Mouse (Mus musculus) heart, embryonic 13.5 days (tissue): ENCODE data around the gene Gpr1. TPM values are rescaled to one million over a fixed set of nuclear protein-coding genes. Genes with fewer than 3 reads are reported as not detected.
A peak's percentile ranks its signal among the peaks of the same experiment; 100 is the strongest.
"Not testable (repeated sequence)": the region's sequence is repeated elsewhere in the genome, so short reads cannot be mapped to it uniquely, and the experiment has no call there.

ENCODE experiments used
- ATAC-seq: fragments of 200-750 bp; cut with Nextera tagmentation; 2 replicates; pipeline ENCODE4 v1.8.0; 2017; ENCODE audit warnings: moderate TSS enrichment; ENCODE audit not compliant: insufficient number of reproducible peaks, low FRiP score, low TSS enrichment; ENCODE audit errors: extremely low read depth
- H3K27ac ChIP-seq: fragments of 300-500 bp; sonication (generic); replicated peaks from 2 replicates; pipeline ENCODE4 v1.5.1; 2015; ENCODE audit warnings: moderate library complexity, mild to moderate bottlenecking, inconsistent platforms
- H3K27me3 ChIP-seq: fragments of 300-500 bp; sonication (generic); replicated peaks from 2 replicates; pipeline ENCODE4 v1.6.1; 2015; ENCODE audit warnings: mild to moderate bottlenecking, inconsistent platforms
- H3K36me3 ChIP-seq: fragments of 300-500 bp; sonication (generic); 2 replicates; pipeline ENCODE4 v1.6.1; 2015; ENCODE audit warnings: mild to moderate bottlenecking, inconsistent platforms
- H3K4me1 ChIP-seq: fragments of 300-500 bp; sonication (generic); 2 replicates; pipeline ENCODE4 v1.6.1; 2015; ENCODE audit warnings: inconsistent platforms
- H3K4me2 ChIP-seq: fragments of 300-500 bp; sonication (generic); 2 replicates; pipeline ENCODE4 v1.6.1; 2015; ENCODE audit warnings: inconsistent platforms, mild to moderate bottlenecking, moderate library complexity
- H3K4me3 ChIP-seq: fragments of 300-500 bp; sonication (generic); 2 replicates; pipeline ENCODE4 v1.5.1; 2015; ENCODE audit warnings: moderate library complexity, mild to moderate bottlenecking, inconsistent platforms
- H3K9ac ChIP-seq: fragments of 300-500 bp; sonication (generic); 2 replicates; pipeline ENCODE4 v1.6.1; 2015; ENCODE audit warnings: inconsistent platforms, mild to moderate bottlenecking, moderate library complexity
- H3K9me3 ChIP-seq: fragments of 300-500 bp; sonication (generic); 2 replicates; pipeline ENCODE4 v1.6.1; 2016; ENCODE audit warnings: inconsistent platforms
- WGBS: fragments of 180-500 bp; shearing (Covaris S2); methylation state at CpG from one replicate; pipeline ENCODE4 v1.1.7; 2015; ENCODE audit warnings: mixed read lengths; 5-methylcytosine and 5-hydroxymethylcytosine counted together
- polyA plus RNA-seq: library from polyadenylated mRNA; unstranded; fragments of >200 nt; fragmentation: Nextera tagmentation; extraction: Ambion mirVana; gene quantifications from 2 replicates; pipeline ENCODE4 v1.2.1, GENCODE M21; 2015

Gpr1 gene
- polyA plus RNA-seq, 1 experiment from 2014 or later, result 0.27 TPM

DNA sequence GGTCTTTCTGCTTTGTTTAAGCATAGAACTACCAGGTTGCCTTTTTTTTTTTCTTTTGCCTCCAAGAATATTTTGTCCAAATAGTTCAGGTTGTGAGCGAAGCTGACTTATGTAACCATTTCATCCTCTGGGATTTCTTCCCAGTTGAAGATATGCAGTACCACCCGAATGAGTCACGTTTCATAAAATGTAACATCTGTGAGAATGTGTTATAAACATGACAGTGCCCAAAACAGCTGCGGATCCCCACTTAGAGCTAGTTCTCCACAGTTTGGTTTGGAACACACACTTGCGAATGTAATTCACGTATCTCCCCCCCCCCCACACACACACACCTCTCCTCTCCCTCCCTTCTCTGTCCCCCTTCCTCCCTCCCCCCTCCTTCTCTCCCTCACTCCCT lies 15.0 kb downstream of the Gpr1 start:
- Histone ChIP-seq H3K4me3 (no peak overlapping the region), H3K9ac (no peak overlapping the region), H3K36me3 (no peaks in the 10 kb centered on the region), H3K4me2 (no peak overlapping the region), H3K27ac (no peak overlapping the region), H3K4me1 (peaks cover 10% of the 10 kb centered on the region), H3K9me3 (peaks cover 6% of the 10 kb centered on the region; the same call in 1 of the 2 replicates), H3K27me3 (no peaks in the 10 kb centered on the region)
- ATAC-seq, result no peak
- 84% methylated on average over 6 of the region's 6 CpGs for WGBS

DNA sequence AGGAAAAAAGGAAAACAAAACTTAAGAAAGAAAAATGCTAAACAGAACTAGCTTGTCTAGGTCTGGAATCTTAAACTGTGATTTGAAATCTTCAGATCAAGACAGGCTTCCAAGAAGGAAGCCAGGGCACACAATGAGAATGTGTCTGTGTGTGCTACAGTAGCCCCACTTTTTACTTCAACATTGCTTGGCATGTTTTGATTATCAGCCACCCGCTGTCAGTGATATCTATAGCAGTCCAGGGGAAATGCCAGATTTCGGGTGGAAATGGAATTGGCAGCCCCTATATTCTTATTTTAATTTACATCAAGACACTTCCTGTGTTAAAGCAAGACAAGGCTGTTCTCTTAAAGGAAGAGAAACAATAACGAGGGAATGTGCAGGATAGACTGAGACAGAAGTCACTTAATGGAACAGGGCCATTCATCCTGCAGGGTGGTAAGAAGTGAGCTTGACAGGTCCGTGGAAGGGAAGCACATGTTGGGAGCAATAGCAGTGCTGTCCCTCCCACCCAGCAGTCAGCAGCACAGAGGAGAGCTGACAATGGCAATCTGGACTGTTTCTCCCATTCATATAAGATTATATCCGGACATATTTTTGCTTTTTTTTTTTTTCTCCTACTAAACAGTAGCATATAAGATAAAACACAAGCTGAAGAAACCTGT lies 18.4 kb downstream of the Gpr1 start:
- Histone ChIP-seq H3K4me1 (peaks cover 24% of the 10 kb centered on the region), H3K9ac (no peak overlapping the region)
- no peak for ATAC-seq

DNA sequence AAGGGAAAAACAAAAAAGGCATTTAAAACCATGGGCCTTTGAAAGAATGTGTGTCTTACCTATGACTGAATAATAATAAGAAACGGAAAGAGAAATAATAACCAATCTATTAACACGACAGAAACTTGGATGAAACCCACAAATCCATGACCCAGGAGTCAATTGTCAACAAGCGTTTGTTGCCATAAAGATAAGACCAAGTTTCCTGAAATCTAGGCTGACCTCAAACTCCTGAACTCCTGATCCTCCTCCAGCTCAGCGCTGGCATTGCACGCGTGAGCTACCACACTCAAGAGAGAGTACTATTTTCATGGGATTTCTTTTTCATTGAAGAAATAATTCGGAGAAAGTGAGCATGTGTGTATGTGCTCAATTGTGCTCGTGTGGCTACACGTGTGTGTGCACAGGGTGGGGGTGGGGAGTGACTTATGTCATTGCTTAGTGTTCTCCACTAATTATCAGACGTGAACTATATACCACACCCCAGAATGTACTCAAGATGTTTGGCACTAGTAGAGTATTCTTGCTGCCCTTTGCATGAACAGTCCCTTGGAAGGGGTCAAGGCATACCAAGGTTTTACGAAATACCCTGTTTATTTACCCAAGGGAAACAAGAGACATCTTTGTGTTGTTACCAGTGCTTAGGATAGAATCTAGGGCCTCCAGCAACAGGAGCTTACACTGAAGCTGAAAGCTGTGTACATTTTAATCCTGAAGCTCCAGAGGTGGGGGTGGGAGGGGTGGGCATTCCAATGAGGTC lies 21.9 kb downstream of the Gpr1 start:
- ATAC-seq, result no peak
- no peak overlapping the region for H3K9ac ChIP-seq
- no peaks in the 10 kb centered on the region for H3K36me3 ChIP-seq
- peaks cover 31% of the 10 kb centered on the region for H3K4me1 ChIP-seq
- H3K27ac ChIP-seq, result 0 out of 2 replicates have a peak overlapping the region, but pooled peaks have one; percentile 15
- H3K9me3 ChIP-seq, result no peaks in the 10 kb centered on the region
- no peak overlapping the region for H3K4me2 ChIP-seq
- no peaks in the 10 kb centered on the region for H3K27me3 ChIP-seq
- WGBS, result 68% methylated on average over 11 of the region's 11 CpGs
- H3K4me3 ChIP-seq, result no peak overlapping the region

More for the DNA sequence above, 18.4 kb downstream of the Gpr1 start:
- H3K36me3 ChIP-seq, result no peaks in the 10 kb centered on the region
- no peak overlapping the region for H3K4me3 ChIP-seq
- H3K27me3 ChIP-seq, result no peaks in the 10 kb centered on the region
- peaks cover 6% of the 10 kb centered on the region; the same call in 1 of the 2 replicates for H3K9me3 ChIP-seq
- H3K4me2 ChIP-seq, result no peak overlapping the region; the same call in 1 of the 2 replicates
- H3K27ac ChIP-seq, result no peak overlapping the region
- WGBS, result 39% methylated on average over 5 of the region's 5 CpGs

DNA sequence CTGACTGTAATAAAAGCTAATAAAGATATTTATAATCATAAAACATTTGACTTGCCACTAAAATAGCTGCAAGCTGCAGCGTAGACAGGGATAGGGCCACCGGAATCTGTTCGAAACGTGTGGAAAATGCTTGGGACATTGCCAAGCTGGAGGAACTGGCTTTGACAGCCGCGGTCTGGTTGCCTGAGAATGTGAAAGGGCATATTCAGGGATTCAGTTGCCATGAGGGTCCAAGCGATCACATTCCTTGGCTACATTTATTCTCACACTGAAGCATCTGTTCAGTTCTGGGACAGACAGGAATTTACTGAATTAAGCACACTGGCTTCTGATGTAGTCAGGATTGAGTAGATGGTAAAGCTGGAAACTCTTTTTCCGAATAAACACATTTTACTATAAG lies 23.5 kb downstream of the Gpr1 start:
- no peaks in the 10 kb centered on the region for H3K36me3 ChIP-seq
- H3K27me3 ChIP-seq, result no peaks in the 10 kb centered on the region
- H3K4me1 ChIP-seq, result peaks cover 28% of the 10 kb centered on the region
- no peak overlapping the region for H3K4me3 ChIP-seq
- ATAC-seq, result no peak
- 0 out of 2 replicates have a peak overlapping the region, but pooled peaks have one; percentile 50 for H3K9ac ChIP-seq
- no peaks in the 10 kb centered on the region for H3K9me3 ChIP-seq
- H3K4me2 ChIP-seq, result peak overlapping the region; percentile 34
- peak overlapping the region; percentile 25 for H3K27ac ChIP-seq
- 33% methylated on average over 8 of the region's 8 CpGs for WGBS

DNA sequence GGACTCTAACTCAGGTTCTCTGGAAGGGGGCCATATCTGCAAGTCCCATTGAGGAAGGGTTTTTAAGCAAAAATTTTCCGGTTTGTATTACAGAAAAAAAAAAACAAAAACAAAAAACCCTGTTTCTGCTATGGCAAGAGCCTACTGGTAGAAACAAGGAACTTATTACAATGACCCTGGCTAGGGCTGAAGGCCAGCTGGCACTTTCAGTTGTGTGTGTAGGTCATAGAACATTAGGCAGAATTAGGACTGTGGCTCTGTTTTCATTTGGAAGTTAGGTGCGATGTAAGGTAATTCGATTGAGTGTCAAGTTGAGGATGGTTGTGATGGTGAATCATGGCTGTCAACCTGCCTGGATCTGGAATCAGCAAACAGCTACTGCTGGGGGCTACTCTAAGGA lies 25.8 kb downstream of the Gpr1 start:
- Histone ChIP-seq H3K36me3 (no peaks in the 10 kb centered on the region), H3K4me2 (no peak overlapping the region), H3K27me3 (no peaks in the 10 kb centered on the region), H3K9me3 (no peaks in the 10 kb centered on the region), H3K4me1 (peaks cover 25% of the 10 kb centered on the region), H3K27ac (no peak overlapping the region), H3K4me3 (no peak overlapping the region), H3K9ac (no peak overlapping the region)
- WGBS, result 80% methylated on average over 3 of the region's 3 CpGs
- ATAC-seq, result no peak

DNA sequence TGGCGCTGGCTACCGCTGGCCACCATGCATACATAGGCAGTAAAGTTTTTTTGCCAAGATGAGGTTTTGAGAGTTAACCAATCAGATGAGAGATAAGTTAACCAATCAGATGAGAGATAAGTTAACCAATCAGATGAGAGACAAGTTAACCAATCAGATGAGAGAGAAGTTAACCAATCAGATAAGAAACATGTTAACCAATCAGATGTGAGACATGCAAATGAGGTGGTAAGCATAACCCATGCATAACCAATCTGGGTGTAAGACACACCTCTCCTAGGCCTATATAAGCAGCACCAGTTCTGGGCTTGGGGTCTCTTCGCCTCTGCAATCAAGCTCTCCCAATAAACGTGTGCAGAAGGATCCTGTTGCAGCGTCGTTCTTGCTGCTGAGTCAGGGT lies 28.9 kb downstream of the Gpr1 start:
- not testable (repeated sequence) for ATAC-seq, H3K9ac ChIP-seq, H3K27me3 ChIP-seq, H3K4me3 ChIP-seq, H3K36me3 ChIP-seq, H3K27ac ChIP-seq, H3K4me1 ChIP-seq, H3K4me2 ChIP-seq, H3K9me3 ChIP-seq
- 93% methylated on average over 6 of the region's 6 CpGs for WGBS

DNA sequence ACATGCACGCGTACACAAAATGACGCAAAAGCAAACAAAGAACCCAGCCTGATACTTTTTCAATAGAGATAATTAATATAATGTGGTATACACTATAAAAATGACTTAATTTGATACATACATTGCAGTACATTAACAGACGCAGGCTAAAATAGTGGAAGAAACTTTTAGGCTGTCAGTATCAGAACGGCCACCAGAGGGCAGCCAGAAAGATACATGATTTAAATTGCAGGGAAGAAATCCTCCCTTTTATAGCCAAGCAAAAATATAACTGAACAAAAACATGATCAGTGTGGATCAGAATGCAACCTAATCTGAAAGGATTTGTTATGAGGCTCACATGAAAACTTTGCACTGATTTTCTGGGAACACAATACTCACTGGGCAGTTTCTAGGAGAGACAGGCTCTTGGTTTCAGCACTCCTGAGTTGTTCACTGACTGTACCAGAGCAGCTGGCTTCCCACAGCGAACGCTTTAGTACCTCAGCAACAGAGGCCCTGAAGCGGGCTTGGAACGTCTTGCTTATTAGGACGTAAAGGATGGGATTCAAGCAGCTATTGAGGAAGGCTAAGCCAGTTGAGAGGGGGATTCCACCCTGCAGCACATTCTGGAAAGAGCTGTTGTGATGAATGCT lies 31.6 kb downstream of the Gpr1 start:
- ATAC-seq, result no peak
- no peak overlapping the region for H3K4me3 ChIP-seq
- WGBS, result 56% methylated on average over 10 of the region's 10 CpGs
- no peaks in the 10 kb centered on the region for H3K27me3 ChIP-seq
- H3K4me2 ChIP-seq, result no peak overlapping the region
- H3K36me3 ChIP-seq, result peaks cover 32% of the 10 kb centered on the region
- H3K9ac ChIP-seq, result no peak overlapping the region
- no peak overlapping the region for H3K27ac ChIP-seq
- peaks cover 9% of the 10 kb centered on the region for H3K4me1 ChIP-seq
- H3K9me3 ChIP-seq, result no peaks in the 10 kb centered on the region

DNA sequence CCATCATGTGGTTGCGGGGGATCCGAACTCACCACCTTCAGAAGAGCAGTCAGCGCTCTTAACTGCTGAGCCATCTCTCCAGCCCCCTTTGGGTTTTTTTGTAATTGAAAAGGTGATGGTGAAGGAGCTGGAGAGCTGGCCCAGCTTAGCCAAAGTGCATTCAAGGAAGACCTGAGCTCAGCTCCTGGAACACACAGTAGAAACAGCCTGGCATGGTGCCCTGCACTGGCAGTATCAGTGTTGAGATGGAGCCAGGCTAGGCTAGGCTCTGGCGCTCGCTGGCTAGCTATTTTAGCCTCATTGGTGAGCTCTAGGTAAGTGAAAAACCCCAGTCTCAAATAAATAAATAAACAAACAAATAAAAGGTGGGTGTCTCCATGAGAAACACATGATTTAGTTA lies 32.1 kb downstream of the Gpr1 start:
- Histone ChIP-seq H3K27me3 (no peaks in the 10 kb centered on the region), H3K9me3 (no peaks in the 10 kb centered on the region), H3K36me3 (peaks cover 33% of the 10 kb centered on the region), H3K4me1 (peaks cover 12% of the 10 kb centered on the region), H3K9ac (no peak overlapping the region), H3K4me3 (no peak overlapping the region), H3K4me2 (no peak overlapping the region), H3K27ac (no peak overlapping the region)
- ATAC-seq, result no peak
- 77% methylated on average over 5 of the region's 5 CpGs for WGBS

DNA sequence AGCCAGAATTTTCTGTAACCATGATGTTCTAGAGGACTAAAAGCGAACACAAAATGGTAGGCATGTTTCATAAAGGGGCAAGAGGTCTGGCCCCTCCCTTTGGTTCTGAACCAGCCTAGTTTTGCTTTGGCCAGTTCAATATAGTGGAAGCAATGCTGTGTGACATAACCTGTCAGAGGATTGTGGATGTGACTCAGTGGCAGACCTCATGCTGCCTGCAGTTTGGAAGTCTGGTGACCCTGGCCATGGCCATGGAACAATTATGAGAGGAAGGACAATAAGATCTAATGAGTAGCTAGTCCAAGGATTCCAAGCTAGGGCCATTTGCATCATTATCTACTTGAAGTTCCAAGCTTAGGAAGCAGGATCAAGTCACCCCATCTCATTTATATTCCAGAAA lies 32.9 kb downstream of the Gpr1 start:
- no peak for ATAC-seq
- no peaks in the 10 kb centered on the region for H3K9me3 ChIP-seq
- H3K4me3 ChIP-seq, result no peak overlapping the region
- no peak overlapping the region for H3K27ac ChIP-seq
- no peaks in the 10 kb centered on the region for H3K27me3 ChIP-seq
- 96% methylated on average over 1 of the region's 1 CpGs for WGBS
- H3K9ac ChIP-seq, result no peak overlapping the region
- peaks cover 33% of the 10 kb centered on the region for H3K36me3 ChIP-seq
- peaks cover 12% of the 10 kb centered on the region for H3K4me1 ChIP-seq
- no peak overlapping the region for H3K4me2 ChIP-seq

DNA sequence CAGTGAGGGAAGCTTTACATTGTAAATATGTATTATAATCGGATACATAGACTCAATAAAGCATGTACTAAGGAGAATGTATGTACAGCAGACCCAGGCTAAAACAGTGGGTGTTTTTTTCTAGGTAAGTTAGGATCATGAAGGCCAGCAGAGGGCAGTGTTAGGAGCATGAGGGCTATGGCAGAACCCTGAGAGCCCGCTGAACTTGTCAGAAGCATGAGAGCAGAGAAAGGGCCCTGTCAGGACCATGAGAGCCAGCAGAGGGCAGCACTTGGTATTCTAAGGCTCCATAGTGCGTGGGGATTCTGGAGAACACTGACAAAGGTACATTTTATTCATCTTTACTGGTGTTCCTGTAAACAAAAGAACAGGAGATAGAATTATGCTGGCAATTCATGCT lies 33.3 kb downstream of the Gpr1 start:
- H3K4me2 ChIP-seq, result no peak overlapping the region
- no peak for ATAC-seq
- WGBS, result 5% methylated on average over 3 of the region's 3 CpGs

DNA sequence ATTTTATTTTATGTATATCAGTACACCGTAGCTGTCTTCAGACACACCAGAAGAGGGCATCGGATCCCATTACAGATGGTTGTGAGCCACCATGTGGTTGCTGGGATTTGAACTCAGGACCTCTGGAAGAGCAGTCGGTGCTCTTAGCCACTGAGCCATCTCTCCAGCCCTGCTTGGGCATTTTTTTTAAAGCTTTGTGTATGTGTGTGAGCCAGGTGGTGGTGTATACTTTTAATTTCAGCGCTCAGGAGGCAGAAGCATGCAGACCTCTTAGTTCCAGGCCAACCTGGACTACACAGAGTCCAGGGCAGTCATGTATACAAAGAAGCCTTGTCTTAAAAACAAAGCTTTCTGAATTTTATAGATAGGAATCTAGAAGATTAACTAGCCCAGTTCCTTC lies 33.8 kb downstream of the Gpr1 start:
- not testable (repeated sequence) for H3K27me3 ChIP-seq, H3K4me2 ChIP-seq, H3K9ac ChIP-seq, H3K4me3 ChIP-seq, ATAC-seq, H3K9me3 ChIP-seq, H3K27ac ChIP-seq
- H3K4me1 ChIP-seq, result peaks cover 15% of the 10 kb centered on the region
- WGBS, result 67% methylated on average over 4 of the region's 4 CpGs
- peaks cover 33% of the 10 kb centered on the region for H3K36me3 ChIP-seq

More for the DNA sequence above, 33.3 kb downstream of the Gpr1 start:
- Histone ChIP-seq H3K36me3 (peaks cover 33% of the 10 kb centered on the region), H3K9ac (no peak overlapping the region), H3K4me1 (peaks cover 12% of the 10 kb centered on the region), H3K4me3 (no peak overlapping the region), H3K27me3 (no peaks in the 10 kb centered on the region), H3K9me3 (no peaks in the 10 kb centered on the region), H3K27ac (no peak overlapping the region)
